Mouse (Mus musculus): ENCODE data around the gene Pou2f2.

Gene Pou2f2

GRCm38 (mm10) chr7:25179606-25180161 lies at the start of gene Pou2f2:
TSS of gene Pou2f2 (minus strand) at chr7:25179726.
- peak; percentile 63 for DNase-seq (ENCODE audit: low read depth, low spot score)

- no peak for DNase-seq (ENCODE audit: low read depth, low spot score)
Measured at GRCm38 (mm10) chr7:25227523-25228300, 48.2 kb upstream of the Pou2f2 start.

GRCm38 (mm10) chr7:25222275-25222967 lies 42.9 kb upstream of the Pou2f2 start:
- no peak for DNase-seq (ENCODE audit: low read depth, low spot score)

- peak; percentile 91 for DNase-seq (ENCODE audit: low read depth, low spot score)
Measured at GRCm38 (mm10) chr7:25221102-25221883, 41.8 kb upstream of the Pou2f2 start, which contains the start of gene Zfp526. TSS of gene Zfp526 (plus strand) at chr7:25221425.

- DNase-seq (ENCODE audit: low read depth, low spot score): no peak
Measured at GRCm38 (mm10) chr7:25220457-25221101, 41.1 kb upstream of the Pou2f2 start, which contains the start of gene Dedd2. TSS of gene Dedd2 (minus strand) at chr7:25220615.

GRCm38 (mm10) chr7:25219756-25220456 lies 40.4 kb upstream of the Pou2f2 start:
- DNase-seq (ENCODE audit: low read depth, low spot score): peak; percentile 91

GRCm38 (mm10) chr7:25219416-25219750 lies 39.9 kb upstream of the Pou2f2 start:
- DNase-seq (ENCODE audit: low read depth, low spot score): no peak

GRCm38 (mm10) chr7:25218705-25219415 lies 39.3 kb upstream of the Pou2f2 start:
- DNase-seq (ENCODE audit: low read depth, low spot score): peak; percentile 59

GRCm38 (mm10) chr7:25217653-25218395 lies 38.3 kb upstream of the Pou2f2 start:
- no peak for DNase-seq (ENCODE audit: low read depth, low spot score)

GRCm38 (mm10) chr7:25214172-25214571 lies 34.6 kb upstream of the Pou2f2 start:
- DNase-seq (ENCODE audit: low read depth, low spot score): no peak

GRCm38 (mm10) chr7:25213099-25213498 lies 33.6 kb upstream of the Pou2f2 start:
- no peak for DNase-seq (ENCODE audit: low read depth, low spot score)

- DNase-seq (ENCODE audit: low read depth, low spot score): no peak
Measured at GRCm38 (mm10) chr7:25210482-25210881, 31.0 kb upstream of the Pou2f2 start.

- no peak for DNase-seq (ENCODE audit: low read depth, low spot score)
Measured at GRCm38 (mm10) chr7:25209161-25209622, 29.7 kb upstream of the Pou2f2 start.

GRCm38 (mm10) chr7:25206094-25206830 lies 26.7 kb upstream of the Pou2f2 start:
- no peak for DNase-seq (ENCODE audit: low read depth, low spot score)

GRCm38 (mm10) chr7:25205355-25206093 lies 26.0 kb upstream of the Pou2f2 start:
- DNase-seq (ENCODE audit: low read depth, low spot score): no peak

- DNase-seq (ENCODE audit: low read depth, low spot score): no peak
Measured at GRCm38 (mm10) chr7:25203624-25204023, 24.1 kb upstream of the Pou2f2 start.

- DNase-seq (ENCODE audit: low read depth, low spot score): no peak
Measured at GRCm38 (mm10) chr7:25197384-25198018, 18.0 kb upstream of the Pou2f2 start.

All from WW6 (cell line).